Mouse (Mus musculus) limb, embryonic 14.5 days (tissue): ENCODE data around the gene Trim75. TPM values are rescaled to one million over a fixed set of nuclear protein-coding genes. Genes with fewer than 3 reads are reported as not detected.

Experiments
- ATAC-seq: fragments of 200-750 bp; cut with Nextera tagmentation; 2 replicates; pipeline ENCODE4 v1.8.0; 2017; ENCODE audit warnings: low read depth, moderate number of reproducible peaks, moderate TSS enrichment; ENCODE audit not compliant: low FRiP score
- DNase-seq: peaks from one replicate; pipeline ENCODE4 v3.0.0-alpha.2; 2015; ENCODE audit warnings: low spot score
- H3K27ac ChIP-seq: fragments of 300-500 bp; sonication (generic); replicated peaks from 2 replicates; pipeline ENCODE4 v1.5.1; 2014; ENCODE audit warnings: low read depth, mild to moderate bottlenecking, low read length, moderate library complexity, mixed read lengths
- H3K27me3 ChIP-seq: fragments of 300-500 bp; sonication (generic); 2 replicates; pipeline ENCODE4 v1.6.1; 2014; ENCODE audit warnings: low read length, mixed read lengths; ENCODE audit not compliant: control insufficient read depth, insufficient read depth
- H3K36me3 ChIP-seq: fragments of 300-500 bp; sonication (generic); 2 replicates; pipeline ENCODE4 v1.6.1; 2014; ENCODE audit warnings: mild to moderate bottlenecking, low read length, moderate library complexity, mixed read lengths; ENCODE audit not compliant: control insufficient read depth, insufficient read depth
- H3K4me1 ChIP-seq: fragments of 300-500 bp; sonication (generic); 2 replicates; pipeline ENCODE4 v1.6.1; 2014; ENCODE audit warnings: antibody characterized with exemption, low read length, mixed read lengths; ENCODE audit not compliant: control insufficient read depth, insufficient read depth
- H3K4me2 ChIP-seq: fragments of 300-500 bp; sonication (generic); replicated peaks from 2 replicates; pipeline ENCODE4 v1.6.1; 2014; ENCODE audit warnings: low read depth, mild to moderate bottlenecking, low read length, moderate library complexity; ENCODE audit not compliant: severe bottlenecking
- H3K4me3 ChIP-seq: fragments of 300-500 bp; sonication (generic); replicated peaks from 2 replicates; pipeline ENCODE4 v1.5.1; 2014; ENCODE audit warnings: low read length
- H3K9ac ChIP-seq: fragments of 300-500 bp; sonication (generic); 2 replicates; pipeline ENCODE4 v1.6.1; 2014; ENCODE audit warnings: mild to moderate bottlenecking, low read depth, low read length, moderate library complexity; ENCODE audit not compliant: severe bottlenecking
- H3K9me3 ChIP-seq: fragments of 300-500 bp; sonication (generic); 2 replicates; pipeline ENCODE4 v1.6.1; 2016; ENCODE audit warnings: low read length; ENCODE audit not compliant: control insufficient read depth
- POLR2A ChIP-seq: fragments of 200-500 bp; IDR thresholded peaks from 2 replicates; pipeline ENCODE4 v1.8.0; 2012; ENCODE audit warnings: inconsistent platforms, mild to moderate bottlenecking, moderate library complexity, borderline replicate concordance; ENCODE audit not compliant: insufficient read depth, insufficient read length; ENCODE audit errors: extremely low read depth
- WGBS: fragments of 180-500 bp; shearing (Covaris S2); extraction: QIAGEN DNeasy Blood & Tissue Kit; methylation state at CpG from one replicate; pipeline ENCODE4 v1.1.7; 2014; 5-methylcytosine and 5-hydroxymethylcytosine counted together
- polyA plus RNA-seq, 2 experiments: library from polyadenylated mRNA; depleted of rRNA in 1 of 2; stranded (reverse) in 1 of 2; unstranded in 1 of 2; fragments of >200 nt; fragmentation: Nextera tagmentation in 1 of 2; extraction: Ambion mirVana in 1 of 2; gene quantifications; 2 replicates each; pipeline versions ENCODE4 v1.2.1 to v1.2.3; 2012 to 2014

The Trim75 gene
- polyA plus RNA-seq, 2 experiments: 0.12 TPM; not detected in 1

- Histone ChIP-seq H3K27ac (no peak overlapping the region), H3K27me3 (peaks cover 4% of the 10 kb centered on the region; the same call in 1 of the 2 replicates), H3K4me3 (no peak overlapping the region), H3K4me2 (no peak overlapping the region), H3K9me3 (no peaks in the 10 kb centered on the region), H3K36me3 (no peaks in the 10 kb centered on the region), H3K4me1 (no peaks in the 10 kb centered on the region), H3K9ac (no peak overlapping the region)
- TF ChIP-seq POLR2A: no peak
- ATAC-seq (no peak), DNase-seq (no peak)
- 20% methylated on average over 5 of the region's 5 CpGs for WGBS
Measured at GRCm38 (mm10) chr8:64942946-64943345, 44.7 kb downstream of the Trim75 start.

GRCm38 (mm10) chr8:64941495-64941894 is 46.1 kb downstream of the Trim75 start:
- 10% methylated on average over 9 of the region's 9 CpGs for WGBS
- H3K4me3 ChIP-seq: no peak overlapping the region

GRCm38 (mm10) chr8:64941019-64941418 is 46.6 kb downstream of the Trim75 start:
- peaks cover 4% of the 10 kb centered on the region; the same call in 1 of the 2 replicates for H3K27me3 ChIP-seq
- DNase-seq (no peak), ATAC-seq (no peak)
- no peaks in the 10 kb centered on the region for H3K9me3 ChIP-seq
- no peak overlapping the region for H3K27ac ChIP-seq
- 78% methylated on average over 8 of the region's 8 CpGs for WGBS
- no peak overlapping the region for H3K4me2 ChIP-seq
- no peak overlapping the region for H3K4me3 ChIP-seq
- no peaks in the 10 kb centered on the region for H3K4me1 ChIP-seq
- H3K9ac ChIP-seq: no peak overlapping the region
- TF ChIP-seq POLR2A: no peak
- no peaks in the 10 kb centered on the region for H3K36me3 ChIP-seq

More at GRCm38 (mm10) chr8:64941495-64941894, 46.1 kb downstream of the Trim75 start:
- TF ChIP-seq POLR2A: no peak
- Histone ChIP-seq H3K36me3 (no peaks in the 10 kb centered on the region), H3K27ac (no peak overlapping the region), H3K4me2 (no peak overlapping the region), H3K9me3 (no peaks in the 10 kb centered on the region), H3K4me1 (no peaks in the 10 kb centered on the region), H3K9ac (no peak overlapping the region), H3K27me3 (peaks cover 4% of the 10 kb centered on the region; the same call in 1 of the 2 replicates)
- peak; percentile 86 for DNase-seq
- peak; percentile 77; the same call in 1 of the 2 replicates for ATAC-seq

GRCm38 (mm10) chr8:64934997-64935396 is 52.6 kb downstream of the Trim75 start:
- Histone ChIP-seq H3K9ac (no peak overlapping the region), H3K9me3 (no peaks in the 10 kb centered on the region), H3K4me2 (no peak overlapping the region), H3K27ac (no peak overlapping the region), H3K36me3 (no peaks in the 10 kb centered on the region), H3K27me3 (no peaks in the 10 kb centered on the region), H3K4me3 (no peak overlapping the region), H3K4me1 (no peaks in the 10 kb centered on the region)
- TF ChIP-seq POLR2A: no peak
- DNase-seq (no peak), ATAC-seq (no peak)
- 70% methylated on average over 3 of the region's 3 CpGs for WGBS

Other genes starting within 250 kb of the Trim75 start
- 11.7 and 12.4 TPM in 2 replicates for gene Klhl2, start 137.8 kb downstream of the Trim75 start, polyA plus RNA-seq (2012; rRNA removed)
- gene Klhl2, start 137.8 kb downstream of the Trim75 start, polyA plus RNA-seq (2014; fragmentation: Nextera tagmentation; extraction: Ambion mirVana): 9.5 and 12.2 TPM in 2 replicates
- 14.2 and 17.1 TPM in 2 replicates for gene Tmem192, start 40.6 kb downstream of the Trim75 start, polyA plus RNA-seq (2012; rRNA removed)
- 27.9 and 30.8 TPM in 2 replicates for gene Tmem192, start 40.6 kb downstream of the Trim75 start, polyA plus RNA-seq (2014; fragmentation: Nextera tagmentation; extraction: Ambion mirVana)
- 0.20 and 0.26 TPM in 2 replicates for gene Trim61, start 30.7 kb upstream of the Trim75 start, polyA plus RNA-seq (2012; rRNA removed)
- 0.19 TPM in 1 of 2 replicates, not detected in the other for gene Trim61, start 30.7 kb upstream of the Trim75 start, polyA plus RNA-seq (2014; fragmentation: Nextera tagmentation; extraction: Ambion mirVana)
- 0.03 and 0.06 TPM in 2 replicates for gene Trim60, start 30.8 kb upstream of the Trim75 start, polyA plus RNA-seq (2012; rRNA removed)
- gene Trim60, start 30.8 kb upstream of the Trim75 start, polyA plus RNA-seq (2014; fragmentation: Nextera tagmentation; extraction: Ambion mirVana): 0.07 TPM in 2 replicates
- 17.3 and 19.2 TPM in 2 replicates for gene Apela, start 49.5 kb upstream of the Trim75 start, polyA plus RNA-seq (2012; rRNA removed)
- 11.2 and 14.8 TPM in 2 replicates for gene Apela, start 49.5 kb upstream of the Trim75 start, polyA plus RNA-seq (2014; fragmentation: Nextera tagmentation; extraction: Ambion mirVana)
- gene Gm10663, start 87.2 kb upstream of the Trim75 start, polyA plus RNA-seq (2012; rRNA removed): not detected in 2 replicates
- not detected in 2 replicates for gene Gm10663, start 87.2 kb upstream of the Trim75 start, polyA plus RNA-seq (2014; fragmentation: Nextera tagmentation; extraction: Ambion mirVana)
- gene BC030870, start 141.7 kb upstream of the Trim75 start, polyA plus RNA-seq (2012; rRNA removed): 0.04 TPM in 1 of 2 replicates, not detected in the other
- gene BC030870, start 141.7 kb upstream of the Trim75 start, polyA plus RNA-seq (2014; fragmentation: Nextera tagmentation; extraction: Ambion mirVana): 0.12 TPM in 2 replicates